Mouse (Mus musculus): ENCODE data around the gene Mmp28.

- no peak for TF ChIP-seq POLR2A (IDR thresholded peaks at IDR 0.05; ENCODE audit: low read depth, low read length)
- no peak for TF ChIP-seq CTCF (IDR thresholded peaks at IDR 0.05; ENCODE audit: extremely low read depth, insufficient read length, insufficient replicate concordance, low read depth, low read length)
Observed at GRCm38 (mm10) chr11:83468765-83469164, 5.9 kb upstream of the Mmp28 start.
